Mouse (Mus musculus) myocyte (in vitro differentiated cells): ENCODE results near the gene Rab30. TPM values are rescaled to one million over a fixed set of nuclear protein-coding genes. Genes with fewer than 3 reads are reported as not detected.

Experiments
- H3K27me3 ChIP-seq: one replicate; pipeline ENCODE4 v1.6.1; 2011; ENCODE audit not compliant: control insufficient read depth, insufficient read depth, insufficient read length
- H3K36me3 ChIP-seq: one replicate; pipeline ENCODE4 v1.6.1; 2011; ENCODE audit not compliant: control insufficient read depth, insufficient read depth
- H3K4me2 ChIP-seq: one replicate; pipeline ENCODE4 v1.6.1; 2011; ENCODE audit warnings: low read depth, control low read depth
- H3K4me3 ChIP-seq: one replicate; pipeline ENCODE4 v1.5.1; 2011; ENCODE audit warnings: mild to moderate bottlenecking, control low read depth, moderate library complexity
- H3K79me2 ChIP-seq: one replicate; pipeline ENCODE4 v1.6.1; 2011; ENCODE audit not compliant: control insufficient read depth, insufficient read depth
- H3ac ChIP-seq: one replicate; pipeline ENCODE4 v1.6.1; 2011; ENCODE audit not compliant: control insufficient read depth, insufficient read length
- CEBPB ChIP-seq: IDR thresholded peaks from 2 replicates; pipeline ENCODE4 v1.6.1; 2011; ENCODE audit warnings: mild to moderate bottlenecking, moderate library complexity; ENCODE audit not compliant: poor library complexity, insufficient read depth, severe bottlenecking
- E2F4 ChIP-seq: IDR thresholded peaks from one replicate; pipeline ENCODE4 v1.6.1; 2011; ENCODE audit warnings: mild to moderate bottlenecking, control low read depth, moderate library complexity; ENCODE audit not compliant: insufficient read depth
- MAX ChIP-seq: IDR thresholded peaks from one replicate; pipeline ENCODE4 v1.6.1; 2011; ENCODE audit warnings: low read depth, mild to moderate bottlenecking, control low read depth
- MYOD1 ChIP-seq, 3 experiments: IDR thresholded peaks; one replicate each; pipeline ENCODE4 v1.6.1; 2011; ENCODE audit warnings: control low read depth in 2 of 3, low read depth in 2 of 3, mild to moderate bottlenecking in 2 of 3, moderate library complexity in 1 of 3; ENCODE audit not compliant: insufficient read length in 2 of 3, control insufficient read depth in 1 of 3
- MYOG ChIP-seq, 3 experiments: IDR thresholded peaks; one replicate each; pipeline ENCODE4 v1.6.1; 2011; ENCODE audit warnings: control low read depth in 2 of 3, low read depth in 2 of 3, mild to moderate bottlenecking in 2 of 3; ENCODE audit not compliant: insufficient read length in 2 of 3, control insufficient read depth in 1 of 3, insufficient read depth in 1 of 3
- POLR2A ChIP-seq: IDR thresholded peaks from one replicate; pipeline ENCODE4 v1.6.1; 2011; ENCODE audit warnings: low read depth, mild to moderate bottlenecking, control low read depth, moderate library complexity; ENCODE audit not compliant: insufficient read length
- POLR2AphosphoS2 ChIP-seq: IDR thresholded peaks from one replicate; pipeline ENCODE4 v1.6.1; 2011; ENCODE audit warnings: low read depth, control low read depth; ENCODE audit not compliant: insufficient read length
- REST ChIP-seq: IDR thresholded peaks from one replicate; pipeline ENCODE4 v1.6.1; 2011; ENCODE audit warnings: mild to moderate bottlenecking, control low read depth, moderate library complexity; ENCODE audit not compliant: insufficient read depth, insufficient read length
- SRF ChIP-seq: IDR thresholded peaks from one replicate; pipeline ENCODE4 v1.6.1; 2011; ENCODE audit warnings: low read depth; ENCODE audit not compliant: control insufficient read depth, insufficient read length
- TCF12 ChIP-seq: IDR thresholded peaks from one replicate; pipeline ENCODE4 v1.6.1; 2011; ENCODE audit warnings: mild to moderate bottlenecking, control low read depth; ENCODE audit not compliant: poor library complexity, insufficient read depth, severe bottlenecking
- TCF3 ChIP-seq: IDR thresholded peaks from one replicate; pipeline ENCODE4 v1.6.1; 2011; ENCODE audit warnings: low read depth, control low read depth; ENCODE audit not compliant: insufficient read length
- USF1 ChIP-seq: IDR thresholded peaks from one replicate; pipeline ENCODE4 v1.6.1; 2011; ENCODE audit warnings: low read depth, mild to moderate bottlenecking, control low read depth, moderate library complexity
- polyA plus RNA-seq: library from polyadenylated mRNA; unstranded; fragments of >200 nt; fragmentation: generic; extraction: Trizol; gene quantifications from one replicate; pipeline ENCODE4 v1.2.1, GENCODE M21; 2012; ENCODE audit warnings: missing spikeins

The Rab30 gene
- polyA plus RNA-seq, 1 experiment = 2.7 TPM

- Histone ChIP-seq H3K79me2 (no peaks in the 10 kb centered on the region), H3K27me3 (no peaks in the 10 kb centered on the region), H3ac (no peak overlapping the region), H3K4me3 (no peak overlapping the region), H3K4me2 (no peak overlapping the region), H3K36me3 (no peaks in the 10 kb centered on the region)
- TF ChIP-seq TCF3 = no peak
- no peak for TF ChIP-seq POLR2A
- no peak for TF ChIP-seq MAX
- no peak for TF ChIP-seq CEBPB
- TF ChIP-seq REST = no peak
- TF ChIP-seq MYOG (IDR thresholded peaks at IDR 0.05; ENCODE audit: control insufficient read depth in 1 of 3, insufficient read depth in 1 of 3, insufficient read length in 2 of 3, low read depth in 2 of 3) = no peak
These were observed 42.5 kb downstream of the Rab30 start for GRCm38 (mm10) chr7:92783914-92784313.

GRCm38 (mm10) chr7:92795749-92796148 is 54.3 kb downstream of the Rab30 start:
- H3K79me2 ChIP-seq = no peaks in the 10 kb centered on the region
- TF ChIP-seq USF1 (no peak), E2F4 (no peak), MYOD1 (IDR thresholded peaks at IDR 0.05; ENCODE audit: control insufficient read depth in 1 of 3, insufficient read length in 2 of 3, low read depth in 2 of 3) (no peak), MAX (no peak), REST (no peak), TCF12 (no peak), POLR2AphosphoS2 (no peak), MYOG (IDR thresholded peaks at IDR 0.05; ENCODE audit: control insufficient read depth in 1 of 3, insufficient read depth in 1 of 3, insufficient read length in 2 of 3, low read depth in 2 of 3) (no peak), CEBPB (no peak), POLR2A (no peak), SRF (no peak), TCF3 (no peak)
- H3K4me2 ChIP-seq = no peak overlapping the region

GRCm38 (mm10) chr7:92796813-92797212 is 55.4 kb downstream of the Rab30 start:
- H3K4me2 ChIP-seq = no peak overlapping the region
- H3K4me3 ChIP-seq = no peak overlapping the region
- H3K36me3 ChIP-seq = no peaks in the 10 kb centered on the region
- TF ChIP-seq POLR2AphosphoS2 (no peak), TCF3 (no peak), MAX (no peak), CEBPB (no peak)
- no peak overlapping the region for H3ac ChIP-seq
- no peaks in the 10 kb centered on the region for H3K27me3 ChIP-seq
- no peaks in the 10 kb centered on the region for H3K79me2 ChIP-seq

More at GRCm38 (mm10) chr7:92795749-92796148, 54.3 kb downstream of the Rab30 start:
- Histone ChIP-seq H3K36me3 (no peaks in the 10 kb centered on the region), H3ac (no peak overlapping the region), H3K27me3 (no peaks in the 10 kb centered on the region), H3K4me3 (no peak overlapping the region)

- H3K79me2 ChIP-seq = no peaks in the 10 kb centered on the region
- no peak overlapping the region for H3ac ChIP-seq
- H3K4me2 ChIP-seq = no peak overlapping the region
- TF ChIP-seq USF1 (no peak), SRF (no peak), POLR2A (no peak), POLR2AphosphoS2 (no peak)
- H3K4me3 ChIP-seq = no peak overlapping the region
- H3K36me3 ChIP-seq = no peaks in the 10 kb centered on the region
- no peaks in the 10 kb centered on the region for H3K27me3 ChIP-seq
These were observed 58.5 kb downstream of the Rab30 start for GRCm38 (mm10) chr7:92799665-92800595.

- no peaks in the 10 kb centered on the region for H3K27me3 ChIP-seq
- TF ChIP-seq POLR2A (no peak), MYOG (IDR thresholded peaks at IDR 0.05; ENCODE audit: control insufficient read depth in 1 of 3, insufficient read depth in 1 of 3, insufficient read length in 2 of 3, low read depth in 2 of 3) (no peak), MYOD1 (IDR thresholded peaks at IDR 0.05; ENCODE audit: control insufficient read depth in 1 of 3, insufficient read length in 2 of 3, low read depth in 2 of 3) (no peak)
- no peak overlapping the region for H3K4me3 ChIP-seq
- no peak overlapping the region for H3ac ChIP-seq
- no peak overlapping the region for H3K4me2 ChIP-seq
- no peaks in the 10 kb centered on the region for H3K36me3 ChIP-seq
- no peaks in the 10 kb centered on the region for H3K79me2 ChIP-seq
These were observed 60.8 kb downstream of the Rab30 start for GRCm38 (mm10) chr7:92802158-92802557.
